Mouse (Mus musculus) E14TG2a.4 (cell line): Measurements from ENCODE around the gene Etfb.

Experiments used
- H3K27me3 ChIP-seq: 2 replicates; pipeline ENCODE4 v1.6.1; 2014; ENCODE audit warnings: low read length, control low read depth; ENCODE audit not compliant: insufficient read depth
- H3K36me3 ChIP-seq: 2 replicates; pipeline ENCODE4 v1.6.1; 2014; ENCODE audit warnings: low read length, control low read depth; ENCODE audit not compliant: insufficient read depth
- H3K4me1 ChIP-seq: replicated peaks from 2 replicates; pipeline ENCODE4 v1.6.1; 2014; ENCODE audit warnings: low read depth, low read length, control low read depth
- H3K4me3 ChIP-seq: replicated peaks from 2 replicates; pipeline ENCODE4 v1.5.1; 2014; ENCODE audit warnings: mild to moderate bottlenecking, low read length
- H3K9me3 ChIP-seq: 2 replicates; pipeline ENCODE4 v1.6.1; 2014; ENCODE audit warnings: low read length, control low read depth
- CTCF ChIP-seq: conservative IDR thresholded peaks from 2 replicates; pipeline ENCODE4 v1.5.1; 2014; ENCODE audit warnings: low read length
- NANOG ChIP-seq: IDR thresholded peaks from 2 replicates; pipeline ENCODE4 v1.6.1; 2014; ENCODE audit warnings: borderline replicate concordance, low read length, mixed read lengths
- POU5F1 ChIP-seq: IDR thresholded peaks from 2 replicates; pipeline ENCODE4 v1.6.1; 2014; ENCODE audit warnings: low read length, borderline replicate concordance

The Etfb gene

GRCm38 (mm10) chr7:43453599-43454355 lies 9.9 kb downstream of the Etfb start:
- H3K9me3 ChIP-seq = peaks cover 28% of the 10 kb centered on the region
- H3K27me3 ChIP-seq = no peaks in the 10 kb centered on the region
- no peak for TF ChIP-seq NANOG
- TF ChIP-seq CTCF = no peak
- no peak for TF ChIP-seq POU5F1
- H3K4me1 ChIP-seq = peaks cover 38% of the 10 kb centered on the region
- peaks cover 65% of the 10 kb centered on the region for H3K36me3 ChIP-seq
- H3K4me3 ChIP-seq = no peak overlapping the region

GRCm38 (mm10) chr7:43454371-43454770 lies 10.5 kb downstream of the Etfb start:
- peaks cover 32% of the 10 kb centered on the region for H3K4me1 ChIP-seq
- H3K9me3 ChIP-seq = peaks cover 28% of the 10 kb centered on the region
- H3K4me3 ChIP-seq = no peak overlapping the region
- TF ChIP-seq POU5F1 (no peak), CTCF (no peak), NANOG (no peak)
- H3K27me3 ChIP-seq = no peaks in the 10 kb centered on the region
- peaks cover 63% of the 10 kb centered on the region for H3K36me3 ChIP-seq

- Histone ChIP-seq H3K36me3 (peaks cover 4% of the 10 kb centered on the region), H3K4me1 (peaks cover 32% of the 10 kb centered on the region), H3K9me3 (peaks cover under 1% of the 10 kb centered on the region; the same call in 1 of the 2 replicates), H3K4me3 (no peak within 1 kb of the TSS), H3K27me3 (peaks cover 38% of the 10 kb centered on the region)
- TF ChIP-seq CTCF (no peak), POU5F1 (no peak), NANOG (no peak)
Observed at GRCm38 (mm10) chr7:43462851-43463250, 19.0 kb downstream of the Etfb start, which contains the start of gene Vsig10l. Gene Vsig10l (plus strand): TSS chr7:43463151.

GRCm38 (mm10) chr7:43463976-43464375 lies 20.1 kb downstream of the Etfb start:
- H3K4me1 ChIP-seq = peaks cover 32% of the 10 kb centered on the region
- H3K36me3 ChIP-seq = no peaks in the 10 kb centered on the region; the same call in 1 of the 2 replicates
- TF ChIP-seq POU5F1 = no peak
- H3K27me3 ChIP-seq = peaks cover 38% of the 10 kb centered on the region
- no peak overlapping the region for H3K4me3 ChIP-seq
- H3K9me3 ChIP-seq = no peaks in the 10 kb centered on the region

- Histone ChIP-seq H3K36me3 (no peaks in the 10 kb centered on the region; the same call in 1 of the 2 replicates), H3K4me1 (peaks cover 32% of the 10 kb centered on the region), H3K9me3 (no peaks in the 10 kb centered on the region), H3K27me3 (peaks cover 38% of the 10 kb centered on the region), H3K4me3 (peak overlapping the region; percentile 86)
- no peak for TF ChIP-seq CTCF
- TF ChIP-seq POU5F1 = no peak
- TF ChIP-seq NANOG = no peak
Observed at GRCm38 (mm10) chr7:43464864-43465343, 21.0 kb downstream of the Etfb start.

- TF ChIP-seq CTCF (no peak), POU5F1 (no peak), NANOG (no peak; the same call in 1 of the 2 replicates)
- Histone ChIP-seq H3K36me3 (no peaks in the 10 kb centered on the region; the same call in 1 of the 2 replicates), H3K9me3 (no peaks in the 10 kb centered on the region), H3K27me3 (peaks cover 38% of the 10 kb centered on the region), H3K4me1 (peaks cover 32% of the 10 kb centered on the region), H3K4me3 (peak overlapping the region; percentile 86)
Observed at GRCm38 (mm10) chr7:43465344-43466098, 21.6 kb downstream of the Etfb start.

- peaks cover 38% of the 10 kb centered on the region for H3K27me3 ChIP-seq
- H3K4me1 ChIP-seq = peaks cover 32% of the 10 kb centered on the region
- TF ChIP-seq POU5F1 = no peak
- peak; percentile 35 for TF ChIP-seq CTCF
- H3K36me3 ChIP-seq = peaks cover under 1% of the 10 kb centered on the region; the same call in 1 of the 2 replicates
- H3K4me3 ChIP-seq = peak overlapping the region; percentile 86
- no peaks in the 10 kb centered on the region for H3K9me3 ChIP-seq
Observed at GRCm38 (mm10) chr7:43466099-43466694, 22.3 kb downstream of the Etfb start.

GRCm38 (mm10) chr7:43470373-43470772 lies 26.5 kb downstream of the Etfb start:
- Histone ChIP-seq H3K4me3 (no peak overlapping the region), H3K36me3 (peaks cover 5% of the 10 kb centered on the region; the same call in 1 of the 2 replicates), H3K4me1 (peaks cover 10% of the 10 kb centered on the region), H3K27me3 (peaks cover 24% of the 10 kb centered on the region), H3K9me3 (no peaks in the 10 kb centered on the region)
- TF ChIP-seq POU5F1 = no peak
- peak; percentile 88 for TF ChIP-seq CTCF
